Mouse (Mus musculus): Measurements from ENCODE around the gene Pla2g15. TPM values are rescaled to one million over a fixed set of nuclear protein-coding genes. Genes with fewer than 3 reads are reported as not detected.
A peak's percentile ranks its signal among the peaks of the same experiment; 100 is the strongest.

Gene Pla2g15
- total RNA-seq (2021), result 10 to 100 TPM; 23.8 to 26.0 TPM

GRCm38 (mm10) chr8:106149801-106150652 lies at the start of gene Pla2g15:
Pla2g15 (plus strand) TSS chr8:106150399.
- DNase-seq, result peak; percentile 91 to 93

DNA sequence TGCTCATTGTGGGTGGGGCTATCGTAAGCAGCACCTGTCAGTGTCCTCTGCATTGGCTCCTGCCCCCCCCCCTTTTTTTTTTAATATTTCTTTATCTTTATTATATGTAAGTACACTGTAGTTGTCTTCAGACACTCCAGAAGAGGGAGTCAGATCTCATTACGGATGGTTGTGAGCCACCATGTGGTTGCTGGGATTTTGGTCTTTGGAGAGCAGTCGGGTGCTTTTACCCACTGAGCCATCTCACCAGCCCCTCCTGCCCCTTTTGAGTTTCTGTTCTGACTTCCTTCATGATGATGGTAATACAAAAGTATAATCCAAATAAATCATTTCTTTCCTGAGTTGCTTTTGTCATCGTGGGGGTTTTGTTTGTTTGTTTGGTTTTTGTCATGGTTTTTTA lies 47.9 kb upstream of the Pla2g15 start:
- no peak for DNase-seq

DNA sequence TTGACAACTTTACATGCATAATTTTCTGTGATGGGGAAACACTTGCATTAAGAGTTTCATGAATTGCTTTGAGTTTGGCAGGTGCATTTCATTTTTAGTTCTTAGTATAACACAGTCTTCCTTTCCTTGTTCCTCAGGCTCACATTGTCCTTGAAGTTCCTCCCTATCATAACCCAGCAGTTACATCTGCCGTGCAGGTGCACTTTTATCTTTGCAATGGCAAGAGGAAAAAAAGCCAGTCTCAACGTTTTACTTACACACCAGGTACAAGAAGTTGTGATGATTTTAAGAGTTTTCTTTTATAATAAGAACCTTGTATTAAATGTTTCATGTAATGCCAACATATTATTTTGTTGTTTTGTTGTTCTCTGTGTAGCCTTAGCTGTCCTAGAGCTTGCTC lies 46.3 kb upstream of the Pla2g15 start:
- DNase-seq, result no peak

DNA sequence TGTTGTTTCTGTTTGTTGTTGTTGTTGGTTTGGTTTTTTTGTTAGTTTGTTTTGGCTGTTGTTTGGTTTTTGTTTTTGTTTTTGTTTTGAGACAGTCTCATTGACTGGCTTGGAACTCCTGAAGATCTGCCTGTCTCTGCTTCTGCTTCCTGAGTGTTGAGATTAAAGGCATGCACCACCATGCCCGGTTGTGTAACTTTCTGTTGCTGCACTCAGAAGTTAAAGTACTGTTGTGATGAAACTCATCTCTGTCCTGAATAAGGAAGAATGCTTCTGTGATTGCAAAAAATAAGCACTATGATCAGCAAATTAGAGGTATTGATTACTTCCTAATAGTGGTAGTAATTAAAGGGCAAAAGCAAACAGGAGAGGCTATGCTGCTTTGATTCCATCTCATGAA lies 44.0 kb upstream of the Pla2g15 start:
- no peak for DNase-seq

- DNase-seq, result no peak
These were observed 42.1 kb upstream of the Pla2g15 start for GRCm38 (mm10) chr8:106108080-106108479.

DNA sequence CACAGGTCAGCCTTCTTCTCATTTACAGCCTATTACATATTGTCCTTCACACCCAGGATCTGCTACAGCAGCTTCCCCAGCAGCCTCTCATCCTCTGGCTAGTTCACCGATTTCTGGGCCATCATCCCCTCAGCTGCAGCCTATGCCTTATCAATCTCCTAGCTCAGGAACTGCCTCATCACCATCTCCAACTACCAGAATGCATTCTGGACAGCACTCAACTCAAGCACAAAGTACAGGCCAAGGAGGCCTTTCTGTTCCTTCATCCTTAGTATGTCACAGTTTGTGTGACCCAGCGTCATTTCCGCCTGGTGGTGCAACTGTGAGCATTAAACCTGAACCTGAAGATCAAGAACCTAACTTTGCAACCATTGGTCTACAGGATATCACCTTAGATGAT lies 41.5 kb upstream of the Pla2g15 start:
- DNase-seq, result no peak

GRCm38 (mm10) chr8:106112041-106112440 lies 38.2 kb upstream of the Pla2g15 start:
- DNase-seq, result no peak

GRCm38 (mm10) chr8:106112514-106112913 lies 37.7 kb upstream of the Pla2g15 start:
- DNase-seq, result no peak

DNA sequence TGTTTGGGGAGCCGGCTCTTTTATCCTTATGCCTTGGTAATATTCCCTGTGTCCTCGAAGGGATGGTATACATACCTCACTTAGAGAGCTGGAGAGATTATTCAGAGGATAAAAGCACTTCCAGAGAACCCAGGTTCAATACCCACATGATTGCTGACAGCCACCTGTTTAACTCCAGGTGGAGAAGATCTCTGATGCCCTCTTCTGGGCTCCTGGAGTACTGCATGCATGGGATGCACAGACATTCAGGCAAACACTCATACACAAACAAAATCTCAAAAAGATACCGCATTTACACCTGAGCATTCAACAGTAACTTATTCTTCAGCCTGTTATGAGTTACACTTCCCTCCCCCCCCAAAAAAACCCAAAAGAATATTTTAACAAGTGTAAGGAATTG lies 34.3 kb upstream of the Pla2g15 start:
- DNase-seq, result no peak

DNA sequence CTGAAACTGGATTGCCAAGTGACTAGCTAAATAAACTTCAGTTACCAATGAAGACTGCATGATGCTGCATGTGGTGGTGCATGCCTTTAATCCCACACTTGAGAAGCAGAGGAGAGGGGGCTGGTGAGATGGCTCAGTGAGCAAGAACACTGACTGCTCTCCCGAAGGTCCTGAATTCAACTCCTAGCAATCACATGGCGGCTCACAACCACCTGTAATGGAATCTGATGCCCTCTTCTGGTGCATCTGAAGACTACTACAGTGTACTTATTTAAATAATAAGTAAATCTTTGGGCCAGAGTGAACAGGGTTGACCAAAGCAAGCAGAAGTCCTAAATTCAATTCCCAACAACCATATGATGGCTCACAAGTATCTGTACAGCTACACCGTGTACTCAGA lies 26.8 kb upstream of the Pla2g15 start:
- DNase-seq, result no peak

DNA sequence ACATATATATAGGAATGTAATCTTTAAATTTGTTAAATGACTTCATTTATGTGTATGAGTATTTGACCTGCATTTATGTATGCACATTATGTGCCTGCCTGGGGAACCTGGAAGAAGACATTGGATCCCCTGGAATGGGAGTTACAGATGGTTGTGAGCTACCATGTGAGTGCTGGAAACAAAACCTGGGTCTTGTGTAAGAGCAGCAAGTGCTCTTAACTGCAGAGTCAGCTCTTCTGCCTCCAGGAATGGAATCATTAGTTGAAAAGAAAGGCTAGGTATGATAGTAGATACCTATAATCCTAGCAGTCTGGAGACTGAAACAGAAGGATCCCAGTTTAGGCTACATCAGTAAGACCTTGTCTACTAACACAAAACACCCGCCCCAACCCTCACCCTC lies 24.1 kb upstream of the Pla2g15 start:
- DNase-seq, result no peak

- DNase-seq, result no peak
These were observed 23.1 kb upstream of the Pla2g15 start for GRCm38 (mm10) chr8:106127054-106127453.

GRCm38 (mm10) chr8:106127882-106128410 lies 22.3 kb upstream of the Pla2g15 start:
- DNase-seq, result no peak

- no peak for DNase-seq
These were observed 20.8 kb upstream of the Pla2g15 start for GRCm38 (mm10) chr8:106129232-106129930.

DNA sequence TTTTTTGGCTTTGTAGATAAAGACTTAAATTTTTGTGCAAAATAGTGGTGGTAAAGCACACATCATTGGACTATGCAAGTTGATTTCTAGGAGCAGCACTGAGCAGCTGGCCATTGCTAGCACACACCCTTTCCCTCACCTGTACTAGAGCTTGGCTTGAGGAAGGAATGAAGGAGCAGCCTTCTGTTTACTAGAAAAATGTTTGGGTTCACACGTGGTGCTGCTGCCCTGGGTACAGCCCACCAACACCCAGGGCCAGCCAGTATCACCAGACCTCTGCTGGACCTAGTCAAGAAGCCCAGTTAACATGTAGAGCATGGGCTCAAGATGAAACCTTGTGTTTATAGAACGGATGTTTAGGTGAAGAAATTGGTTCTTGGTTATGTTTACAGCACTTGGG lies 20.2 kb upstream of the Pla2g15 start:
- no peak for DNase-seq

- DNase-seq, result no peak
These were observed 19.7 kb upstream of the Pla2g15 start for GRCm38 (mm10) chr8:106130505-106130904.

DNA sequence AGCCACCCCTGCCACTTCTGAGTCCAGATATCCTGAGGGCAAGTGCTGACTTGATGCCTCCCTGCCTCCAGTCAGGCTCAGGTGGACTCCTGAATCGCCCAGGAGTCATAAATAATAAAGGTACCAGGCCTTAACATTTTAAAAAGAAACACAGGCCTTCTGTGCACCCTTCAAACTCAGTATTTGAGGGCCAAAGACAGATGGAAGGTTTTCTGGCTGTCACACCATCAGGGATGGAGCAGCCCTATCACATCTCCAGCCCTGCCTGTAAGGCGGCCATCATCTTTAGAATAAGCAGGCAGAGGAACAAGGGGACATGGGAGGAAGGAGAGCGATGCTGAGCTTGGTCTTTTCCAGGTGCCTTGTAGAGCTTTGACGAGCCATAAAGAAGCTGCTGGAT lies 19.2 kb upstream of the Pla2g15 start:
- no peak for DNase-seq

- no peak for DNase-seq
These were observed 18.5 kb upstream of the Pla2g15 start for GRCm38 (mm10) chr8:106131488-106132222.

- no peak for DNase-seq
These were observed 17.8 kb upstream of the Pla2g15 start for GRCm38 (mm10) chr8:106132356-106132755.

DNA sequence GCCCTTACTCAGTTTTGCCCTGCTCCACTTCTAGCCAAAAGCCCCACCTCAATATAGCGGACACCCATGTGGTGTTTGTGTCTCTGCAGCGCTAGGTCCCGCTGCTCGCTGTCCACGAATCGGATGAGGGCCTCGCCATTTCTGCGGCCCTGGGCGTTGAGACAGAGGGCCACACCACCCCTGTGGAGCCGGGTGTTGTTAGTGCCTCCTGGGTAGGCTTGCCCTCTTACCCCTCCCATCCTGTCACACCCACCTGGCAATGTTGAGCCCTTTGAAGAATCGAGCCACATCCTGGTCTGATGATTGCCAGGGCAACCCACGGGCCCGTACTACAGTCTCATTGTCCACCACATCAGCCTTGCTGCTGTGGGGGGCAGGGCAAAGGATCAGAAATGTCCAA lies 16.7 kb upstream of the Pla2g15 start:
- no peak for DNase-seq

GRCm38 (mm10) chr8:106133946-106134345 lies 16.3 kb upstream of the Pla2g15 start:
- no peak for DNase-seq

GRCm38 (mm10) chr8:106134751-106135571 lies 15.2 kb upstream of the Pla2g15 start:
- no peak for DNase-seq
